Mouse (Mus musculus) cerebral cortex, adult 2 months (tissue): ENCODE results near the gene Krtap2-4.

Experiments
- WGBS: fragments of 180-500 bp; shearing (Covaris S2); methylation state at CpG from one replicate; pipeline ENCODE4 v1.1.7; 2018; 5-methylcytosine and 5-hydroxymethylcytosine counted together

Gene Krtap2-4

GRCm38 (mm10) chr11:99583245-99583704, 31.4 kb downstream of the Krtap2-4 start, which contains the start of gene Krtap1-4:
TSS of gene Krtap1-4 (minus strand) at chr11:99583654.
- 86% methylated on average over 5 of the region's 5 CpGs for WGBS

- WGBS, result 44% methylated on average over 6 of the region's 6 CpGs
Observed at GRCm38 (mm10) chr11:99581564-99581963, 33.1 kb downstream of the Krtap2-4 start.

- WGBS, result 92% methylated on average over 5 of the region's 5 CpGs
Observed at GRCm38 (mm10) chr11:99581051-99581450, 33.6 kb downstream of the Krtap2-4 start.

- 82% methylated on average over 6 of the region's 6 CpGs for WGBS
Observed at GRCm38 (mm10) chr11:99580636-99581035, 34.0 kb downstream of the Krtap2-4 start, which contains the start of gene Krtap1-5. TSS of gene Krtap1-5 (minus strand) at chr11:99581016.

GRCm38 (mm10) chr11:99574106-99574505, 40.5 kb downstream of the Krtap2-4 start:
- WGBS, result 7% methylated on average over 7 of the region's 7 CpGs

- WGBS, result 39% methylated on average over 4 of the region's 4 CpGs
Observed at GRCm38 (mm10) chr11:99573164-99573563, 41.5 kb downstream of the Krtap2-4 start.

GRCm38 (mm10) chr11:99566530-99566929, 48.1 kb downstream of the Krtap2-4 start, which contains the start of gene Krtap3-1:
TSS of gene Krtap3-1 (minus strand) at chr11:99566630.
- 93% methylated on average over 7 of the region's 7 CpGs for WGBS
